Mouse (Mus musculus): ENCODE measurements around the gene Fam57b. TPM values are rescaled to one million over a fixed set of nuclear protein-coding genes. Genes with fewer than 3 reads are reported as not detected.

Fam57b gene
- polyA plus RNA-seq, 1 experiment from 2014 or later: 2.5 TPM

GRCm38 (mm10) chr7:126798127-126799049 lies 920 bp downstream of the Fam57b start:
- H3K9me3 ChIP-seq (replicated peaks; ENCODE audit: control insufficient read depth, low read length): no peaks in the 10 kb centered on the region
- peaks cover 9% of the 10 kb centered on the region for H3K36me3 ChIP-seq (replicated peaks; ENCODE audit: control insufficient read depth, insufficient read depth, low read depth, low read length)
- H3K9ac ChIP-seq (replicated peaks; ENCODE audit: low read length): peak overlapping the region; percentile 88
- DNase-seq (ENCODE audit: low spot score) (peak; percentile 18), ATAC-seq (replicated peaks; ENCODE audit: insufficient number of reproducible peaks, low FRiP score, low TSS enrichment, low read depth) (no peak)
- peaks cover 3% of the 10 kb centered on the region for H3K4me1 ChIP-seq (ENCODE audit: control insufficient read depth, insufficient read depth, low read length)
- WGBS: under 1% methylated on average over 40 of the region's 40 CpGs
- H3K27ac ChIP-seq (replicated peaks; ENCODE audit: low read depth, low read length): peak overlapping the region; percentile 84
- no peaks in the 10 kb centered on the region for H3K27me3 ChIP-seq (ENCODE audit: control insufficient read depth, insufficient read depth, low read length)
- peak overlapping the region; percentile 87 for H3K4me3 ChIP-seq (ENCODE audit: low read depth, low read length)
- H3K4me2 ChIP-seq (ENCODE audit: low read depth, low read length): peak overlapping the region; percentile 73

GRCm38 (mm10) chr7:126799050-126799467 lies 1.6 kb downstream of the Fam57b start:
- peak; percentile 98 for DNase-seq (ENCODE audit: low spot score)
- Histone ChIP-seq H3K27me3 (ENCODE audit: control insufficient read depth, insufficient read depth, low read length) (no peaks in the 10 kb centered on the region), H3K4me1 (ENCODE audit: control insufficient read depth, insufficient read depth, low read length) (peaks cover 3% of the 10 kb centered on the region), H3K9ac (replicated peaks; ENCODE audit: low read length) (peak overlapping the region; percentile 88), H3K36me3 (replicated peaks; ENCODE audit: control insufficient read depth, insufficient read depth, low read depth, low read length) (peaks cover 9% of the 10 kb centered on the region), H3K4me2 (ENCODE audit: low read depth, low read length) (peak overlapping the region; percentile 73), H3K9me3 (replicated peaks; ENCODE audit: control insufficient read depth, low read length) (no peaks in the 10 kb centered on the region), H3K27ac (replicated peaks; ENCODE audit: low read depth, low read length) (peak overlapping the region; percentile 84), H3K4me3 (ENCODE audit: low read depth, low read length) (peak overlapping the region; percentile 87)
- WGBS: under 1% methylated on average over 30 of the region's 36 CpGs
- peak; percentile 95 for ATAC-seq (replicated peaks; ENCODE audit: insufficient number of reproducible peaks, low FRiP score, low TSS enrichment, low read depth)

GRCm38 (mm10) chr7:126799468-126800268 lies 2.2 kb downstream of the Fam57b start:
- H3K36me3 ChIP-seq (replicated peaks; ENCODE audit: control insufficient read depth, insufficient read depth, low read depth, low read length): peaks cover 9% of the 10 kb centered on the region
- ATAC-seq (replicated peaks; ENCODE audit: insufficient number of reproducible peaks, low FRiP score, low TSS enrichment, low read depth) (peak; percentile 82), DNase-seq (ENCODE audit: low spot score) (no peak)
- WGBS: under 1% methylated on average over 37 of the region's 38 CpGs
- H3K9me3 ChIP-seq (replicated peaks; ENCODE audit: control insufficient read depth, low read length): no peaks in the 10 kb centered on the region
- no peaks in the 10 kb centered on the region for H3K27me3 ChIP-seq (ENCODE audit: control insufficient read depth, insufficient read depth, low read length)
- H3K4me1 ChIP-seq (ENCODE audit: control insufficient read depth, insufficient read depth, low read length): peaks cover 3% of the 10 kb centered on the region
- H3K9ac ChIP-seq (replicated peaks; ENCODE audit: low read length): peak overlapping the region; percentile 65
- peak overlapping the region; percentile 87 for H3K4me3 ChIP-seq (ENCODE audit: low read depth, low read length)
- peak overlapping the region; percentile 90 for H3K27ac ChIP-seq (replicated peaks; ENCODE audit: low read depth, low read length)
- peak overlapping the region; percentile 73 for H3K4me2 ChIP-seq (ENCODE audit: low read depth, low read length)

- Histone ChIP-seq H3K36me3 (replicated peaks; ENCODE audit: control insufficient read depth, insufficient read depth, low read depth, low read length) (peaks cover 8% of the 10 kb centered on the region), H3K4me1 (ENCODE audit: control insufficient read depth, insufficient read depth, low read length) (peaks cover 3% of the 10 kb centered on the region), H3K9ac (replicated peaks; ENCODE audit: low read length) (peak overlapping the region; percentile 65), H3K4me3 (ENCODE audit: low read depth, low read length) (peak overlapping the region; percentile 87; the same call in 1 of the 2 replicates), H3K27me3 (ENCODE audit: control insufficient read depth, insufficient read depth, low read length) (no peaks in the 10 kb centered on the region), H3K27ac (replicated peaks; ENCODE audit: low read depth, low read length) (peak overlapping the region; percentile 90; the same call in 1 of the 2 replicates), H3K4me2 (ENCODE audit: low read depth, low read length) (peak overlapping the region; percentile 73), H3K9me3 (replicated peaks; ENCODE audit: control insufficient read depth, low read length) (no peaks in the 10 kb centered on the region)
- 56% methylated on average over 5 of the region's 5 CpGs for WGBS
- no peak for DNase-seq (ENCODE audit: low spot score)
- ATAC-seq (replicated peaks; ENCODE audit: insufficient number of reproducible peaks, low FRiP score, low TSS enrichment, low read depth): no peak
Observed at GRCm38 (mm10) chr7:126800269-126801056, 3.0 kb downstream of the Fam57b start.

- Histone ChIP-seq H3K4me3 (ENCODE audit: low read depth, low read length) (no peak overlapping the region), H3K36me3 (replicated peaks; ENCODE audit: control insufficient read depth, insufficient read depth, low read depth, low read length) (peaks cover 6% of the 10 kb centered on the region)
- WGBS: 95% methylated on average over 16 of the region's 16 CpGs
Observed at GRCm38 (mm10) chr7:126801057-126801422, 3.6 kb downstream of the Fam57b start.

GRCm38 (mm10) chr7:126802134-126802889 lies 4.8 kb downstream of the Fam57b start:
- Histone ChIP-seq H3K9ac (replicated peaks; ENCODE audit: low read length) (no peak overlapping the region), H3K27ac (replicated peaks; ENCODE audit: low read depth, low read length) (no peak overlapping the region), H3K27me3 (ENCODE audit: control insufficient read depth, insufficient read depth, low read length) (no peaks in the 10 kb centered on the region), H3K4me3 (ENCODE audit: low read depth, low read length) (no peak overlapping the region), H3K9me3 (replicated peaks; ENCODE audit: control insufficient read depth, low read length) (no peaks in the 10 kb centered on the region), H3K36me3 (replicated peaks; ENCODE audit: control insufficient read depth, insufficient read depth, low read depth, low read length) (no peaks in the 10 kb centered on the region), H3K4me2 (ENCODE audit: low read depth, low read length) (no peak overlapping the region), H3K4me1 (ENCODE audit: control insufficient read depth, insufficient read depth, low read length) (peaks cover 2% of the 10 kb centered on the region)
- DNase-seq (ENCODE audit: low spot score) (no peak), ATAC-seq (replicated peaks; ENCODE audit: insufficient number of reproducible peaks, low FRiP score, low TSS enrichment, low read depth) (no peak)
- WGBS: 83% methylated on average over 11 of the region's 11 CpGs

More at GRCm38 (mm10) chr7:126801057-126801422, 3.6 kb downstream of the Fam57b start:
- peak overlapping the region; percentile 25 for H3K9ac ChIP-seq (replicated peaks; ENCODE audit: low read length)
- DNase-seq (ENCODE audit: low spot score) (no peak), ATAC-seq (replicated peaks; ENCODE audit: insufficient number of reproducible peaks, low FRiP score, low TSS enrichment, low read depth) (no peak)
- no peaks in the 10 kb centered on the region for H3K9me3 ChIP-seq (replicated peaks; ENCODE audit: control insufficient read depth, low read length)
- no peak overlapping the region for H3K27ac ChIP-seq (replicated peaks; ENCODE audit: low read depth, low read length)
- no peaks in the 10 kb centered on the region for H3K27me3 ChIP-seq (ENCODE audit: control insufficient read depth, insufficient read depth, low read length)
- no peak overlapping the region for H3K4me2 ChIP-seq (ENCODE audit: low read depth, low read length)
- peaks cover 3% of the 10 kb centered on the region for H3K4me1 ChIP-seq (ENCODE audit: control insufficient read depth, insufficient read depth, low read length)

- H3K4me2 ChIP-seq (ENCODE audit: low read depth, low read length): no peak overlapping the region
- no peaks in the 10 kb centered on the region for H3K9me3 ChIP-seq (replicated peaks; ENCODE audit: control insufficient read depth, low read length)
- no peaks in the 10 kb centered on the region for H3K27me3 ChIP-seq (ENCODE audit: control insufficient read depth, insufficient read depth, low read length)
- no peak for ATAC-seq (replicated peaks; ENCODE audit: insufficient number of reproducible peaks, low FRiP score, low TSS enrichment, low read depth)
- WGBS: 86% methylated on average over 6 of the region's 6 CpGs
- peaks cover 2% of the 10 kb centered on the region; the same call in 1 of the 2 replicates for H3K4me1 ChIP-seq (ENCODE audit: control insufficient read depth, insufficient read depth, low read length)
- no peak overlapping the region for H3K27ac ChIP-seq (replicated peaks; ENCODE audit: low read depth, low read length)
- no peak overlapping the region for H3K4me3 ChIP-seq (ENCODE audit: low read depth, low read length)
- no peak overlapping the region for H3K9ac ChIP-seq (replicated peaks; ENCODE audit: low read length)
- H3K36me3 ChIP-seq (replicated peaks; ENCODE audit: control insufficient read depth, insufficient read depth, low read depth, low read length): no peaks in the 10 kb centered on the region
- no peak for DNase-seq (ENCODE audit: low spot score)
Observed at GRCm38 (mm10) chr7:126803181-126803580, 5.7 kb downstream of the Fam57b start.
